Mouse (Mus musculus) lung, postnatal 36 days (tissue): ENCODE data around the gene Melk.

Experiments used
- DNase-seq: peaks from one replicate; pipeline ENCODE4 v3.0.0; 2022; ENCODE audit warnings: mixed read lengths

The Melk gene

GRCm38 (mm10) chr4:44300781-44301750 is at the start of gene Melk:
Melk (plus strand) TSS chr4:44300876.
- peak; percentile 82 for DNase-seq

- no peak for DNase-seq
Measured at GRCm38 (mm10) chr4:44251521-44251920, 49.2 kb upstream of the Melk start.

- DNase-seq = peak; percentile 42
Measured at GRCm38 (mm10) chr4:44251966-44252916, 48.4 kb upstream of the Melk start.

- DNase-seq = no peak
Measured at GRCm38 (mm10) chr4:44253191-44253590, 47.5 kb upstream of the Melk start.

GRCm38 (mm10) chr4:44254579-44254978 is 46.1 kb upstream of the Melk start:
- DNase-seq = no peak

GRCm38 (mm10) chr4:44259126-44259525 is 41.5 kb upstream of the Melk start:
- no peak for DNase-seq

- DNase-seq = peak; percentile 69
Measured at GRCm38 (mm10) chr4:44260244-44260643, 40.4 kb upstream of the Melk start.

GRCm38 (mm10) chr4:44265500-44265899 is 35.2 kb upstream of the Melk start:
- DNase-seq = no peak

GRCm38 (mm10) chr4:44267437-44267836 is 33.2 kb upstream of the Melk start:
- DNase-seq = no peak

GRCm38 (mm10) chr4:44269376-44269817 is 31.3 kb upstream of the Melk start:
- no peak for DNase-seq

- peak; percentile 17 for DNase-seq
Measured at GRCm38 (mm10) chr4:44271134-44271533, 29.5 kb upstream of the Melk start.

- peak; percentile 58 for DNase-seq
Measured at GRCm38 (mm10) chr4:44281597-44282265, 18.9 kb upstream of the Melk start.

- DNase-seq = peak; percentile 83
Measured at GRCm38 (mm10) chr4:44292534-44292933, 8.1 kb upstream of the Melk start.

- no peak for DNase-seq
Measured at GRCm38 (mm10) chr4:44295837-44296236, 4.8 kb upstream of the Melk start.

GRCm38 (mm10) chr4:44306585-44306984 is 5.9 kb downstream of the Melk start:
- no peak for DNase-seq

- no peak for DNase-seq
Measured at GRCm38 (mm10) chr4:44310429-44310828, 9.8 kb downstream of the Melk start.

GRCm38 (mm10) chr4:44310911-44311310 is 10.2 kb downstream of the Melk start:
- no peak for DNase-seq

GRCm38 (mm10) chr4:44316270-44316809 is 15.7 kb downstream of the Melk start:
- DNase-seq = no peak

GRCm38 (mm10) chr4:44320448-44320847 is 19.8 kb downstream of the Melk start:
- DNase-seq = no peak

- no peak for DNase-seq
Measured at GRCm38 (mm10) chr4:44322124-44322523, 21.4 kb downstream of the Melk start.

- peak; percentile 12 for DNase-seq
Measured at GRCm38 (mm10) chr4:44325453-44325852, 24.8 kb downstream of the Melk start.

GRCm38 (mm10) chr4:44326721-44327120 is 26.0 kb downstream of the Melk start:
- DNase-seq = no peak
